Mouse (Mus musculus) urinary bladder, postnatal 14 days (tissue): Measurements from ENCODE around the gene Siah2.

Experiments used
- DNase-seq: peaks from one replicate; pipeline ENCODE4 v3.0.0; 2021; ENCODE audit warnings: low spot score

Siah2 gene

GRCm38 (mm10) chr3:58695044-58695443, 2.8 kb upstream of the Siah2 start:
- no peak for DNase-seq

GRCm38 (mm10) chr3:58693331-58693730, 1.1 kb upstream of the Siah2 start:
- no peak for DNase-seq

GRCm38 (mm10) chr3:58691374-58691939, 743 bp downstream of the Siah2 start:
- peak; percentile 34 for DNase-seq

GRCm38 (mm10) chr3:58690619-58691373, 1.4 kb downstream of the Siah2 start:
- DNase-seq = peak; percentile 65

- no peak for DNase-seq
Observed at GRCm38 (mm10) chr3:58689721-58690120, 2.5 kb downstream of the Siah2 start.

GRCm38 (mm10) chr3:58689105-58689504, 3.1 kb downstream of the Siah2 start:
- no peak for DNase-seq

GRCm38 (mm10) chr3:58688551-58688950, 3.6 kb downstream of the Siah2 start:
- DNase-seq = no peak

GRCm38 (mm10) chr3:58686922-58687284, 5.3 kb downstream of the Siah2 start:
- DNase-seq = no peak

GRCm38 (mm10) chr3:58686206-58686921, 5.8 kb downstream of the Siah2 start:
- DNase-seq = no peak

- DNase-seq = no peak
Observed at GRCm38 (mm10) chr3:58685396-58685795, 6.8 kb downstream of the Siah2 start.

- no peak for DNase-seq
Observed at GRCm38 (mm10) chr3:58683346-58683745, 8.9 kb downstream of the Siah2 start.

- no peak for DNase-seq
Observed at GRCm38 (mm10) chr3:58682336-58682735, 9.9 kb downstream of the Siah2 start.

GRCm38 (mm10) chr3:58681831-58682230, 10.4 kb downstream of the Siah2 start:
- DNase-seq = no peak

GRCm38 (mm10) chr3:58680943-58681637, 11.1 kb downstream of the Siah2 start:
- no peak for DNase-seq

- DNase-seq = no peak
Observed at GRCm38 (mm10) chr3:58679996-58680395, 12.2 kb downstream of the Siah2 start.

GRCm38 (mm10) chr3:58678905-58679304, 13.3 kb downstream of the Siah2 start:
- DNase-seq = no peak

GRCm38 (mm10) chr3:58678384-58678783, 13.8 kb downstream of the Siah2 start:
- no peak for DNase-seq

GRCm38 (mm10) chr3:58677615-58678014, 14.6 kb downstream of the Siah2 start:
- no peak for DNase-seq

GRCm38 (mm10) chr3:58673295-58673694, 18.9 kb downstream of the Siah2 start:
- no peak for DNase-seq

- no peak for DNase-seq
Observed at GRCm38 (mm10) chr3:58672481-58673183, 19.6 kb downstream of the Siah2 start.

- DNase-seq = no peak
Observed at GRCm38 (mm10) chr3:58671616-58672250, 20.5 kb downstream of the Siah2 start.
